Mouse (Mus musculus) thymus, adult 18-20 months (tissue): ENCODE results near the gene Olfr770.
"Not testable (repeated sequence)": the region's sequence is repeated elsewhere in the genome, so short reads cannot be mapped to it uniquely, and the experiment has no call there.

Source experiments
- DNase-seq, 2 experiments: peaks; one replicate each; pipeline ENCODE4 v3.0.0; 2022; ENCODE audit warnings: mixed read lengths in 2 of 2

The Olfr770 gene

DNA sequence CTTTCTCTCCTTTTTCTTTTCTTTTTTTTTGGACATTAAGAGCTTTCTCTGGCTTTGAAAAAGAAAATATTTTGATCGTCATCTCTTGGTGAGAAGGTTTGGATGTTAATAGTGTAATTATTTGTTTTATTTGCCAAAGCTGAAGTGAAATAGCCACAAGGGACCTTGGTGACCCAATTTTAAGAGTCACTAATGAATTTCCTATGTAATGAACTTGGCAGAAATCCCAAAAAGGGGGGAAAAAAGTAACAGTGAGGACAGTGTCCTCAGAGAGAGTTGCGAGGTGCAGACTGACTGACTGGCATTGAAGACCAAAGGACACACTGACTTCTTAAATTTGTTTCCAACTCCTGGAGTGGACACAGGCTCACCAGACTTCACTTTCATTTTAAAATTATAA lies at the start of gene Olfr770:
Gene Olfr770, minus strand, starts transcription at position 101 of the 400 bp plus-strand sequence.
- DNase-seq, result no peak

DNA sequence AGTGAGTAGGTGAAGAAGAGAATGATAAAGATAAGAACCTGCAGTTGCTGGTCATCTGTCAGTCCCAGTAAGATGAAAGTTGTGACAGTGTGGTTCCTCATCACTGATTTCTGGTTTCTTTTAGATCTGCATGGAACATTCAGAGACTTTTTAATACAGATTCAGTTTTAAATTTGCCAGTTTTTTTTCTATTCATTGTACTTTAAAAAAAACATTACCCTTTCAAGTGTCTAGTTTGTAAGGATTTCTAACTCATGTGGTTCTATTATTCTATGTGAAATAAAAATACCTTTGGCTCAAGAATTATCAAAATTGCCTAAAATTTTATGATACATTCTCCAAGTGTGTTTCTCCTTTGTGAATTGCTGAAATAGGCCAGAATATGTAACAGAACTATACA lies 48.5 kb upstream of the Olfr770 start, which contains the start of gene Olfr773:
Gene Olfr773, minus strand, starts transcription at position 101 of the 400 bp plus-strand sequence.
- not testable (repeated sequence) for DNase-seq

DNA sequence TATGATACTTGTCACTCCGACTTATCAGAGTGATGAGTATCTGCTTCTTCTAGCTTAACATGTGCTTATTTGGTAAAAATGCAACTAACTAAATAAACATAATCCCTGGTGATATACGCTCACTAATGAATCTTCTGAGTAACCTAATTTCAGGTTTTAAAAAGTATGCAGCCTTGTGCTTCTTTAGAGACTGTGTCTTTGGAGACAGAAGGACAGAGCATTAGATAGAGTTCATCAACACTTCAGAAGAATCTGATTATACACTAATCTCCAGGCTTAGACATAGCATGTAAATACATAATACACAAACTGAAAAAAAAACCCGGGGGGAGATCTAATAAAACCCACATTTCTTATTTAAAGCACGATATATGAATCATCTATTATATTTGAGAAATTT lies 39.0 kb upstream of the Olfr770 start, which contains the start of gene Olfr772:
Gene Olfr772, minus strand, starts transcription at position 101 of the 400 bp plus-strand sequence.
- DNase-seq, result not testable (repeated sequence)

DNA sequence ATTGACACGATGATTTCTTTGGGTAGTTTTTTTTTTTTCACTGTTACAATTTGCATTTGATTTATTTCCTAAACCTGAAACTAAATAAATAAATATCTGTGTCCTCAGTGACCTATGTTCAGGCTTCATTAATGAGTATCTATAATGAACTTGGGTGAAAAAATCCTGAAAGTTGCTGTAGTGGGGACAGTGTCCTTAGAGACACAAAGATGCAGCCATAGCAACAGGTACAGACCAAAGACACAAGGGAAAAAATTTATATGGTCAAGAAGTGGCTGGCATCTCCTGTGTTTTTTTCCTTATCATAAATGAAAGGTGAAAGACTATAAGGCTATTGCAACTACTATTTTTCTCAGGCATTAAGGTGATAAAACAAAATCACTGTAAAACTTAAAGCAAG lies 25.9 kb upstream of the Olfr770 start, which contains the start of gene Olfr771:
Gene Olfr771, minus strand, starts transcription at position 101 of the 400 bp plus-strand sequence.
- no peak for DNase-seq

DNA sequence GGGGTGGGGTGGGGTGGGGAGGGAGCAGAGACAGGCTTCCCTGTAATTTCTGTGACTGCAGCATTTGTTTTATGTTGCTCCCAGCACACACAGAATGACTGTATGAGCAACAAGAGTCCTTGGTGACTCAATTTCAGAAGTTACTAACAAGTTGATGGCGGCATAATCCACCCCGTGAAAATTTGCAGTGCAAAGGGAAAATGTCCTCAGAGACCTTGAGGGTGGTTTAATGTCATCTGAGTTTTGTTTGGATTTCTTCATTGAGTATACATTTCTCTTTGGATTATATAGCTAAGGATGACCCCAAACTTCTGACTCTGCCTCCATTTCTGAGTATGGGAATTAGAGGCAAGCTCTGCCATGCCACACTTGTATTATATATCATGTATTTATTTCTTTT lies 21.0 kb downstream of the Olfr770 start, which contains the start of gene Olfr769:
Gene Olfr769, minus strand, starts transcription at position 101 of the 400 bp plus-strand sequence.
- DNase-seq, result no peak

DNA sequence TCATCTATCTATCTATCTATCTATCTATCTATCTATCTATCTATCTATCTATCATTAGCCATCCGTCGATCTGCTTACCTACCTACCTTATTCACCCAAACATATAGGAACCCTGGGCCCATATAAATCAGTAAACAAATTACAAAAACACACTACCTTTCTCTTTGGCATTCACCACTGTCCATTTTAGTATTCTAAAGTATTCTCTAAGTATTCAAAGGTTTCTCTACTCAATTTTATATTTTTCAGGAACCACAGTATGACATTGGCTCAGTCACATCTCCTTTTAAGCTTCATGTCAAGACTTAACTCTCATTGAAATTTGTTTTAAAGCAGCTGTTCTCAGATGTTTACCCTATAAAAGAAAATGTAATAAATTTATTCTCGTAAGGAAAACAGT lies 23.7 kb downstream of the Olfr770 start:
- no peak for DNase-seq

DNA sequence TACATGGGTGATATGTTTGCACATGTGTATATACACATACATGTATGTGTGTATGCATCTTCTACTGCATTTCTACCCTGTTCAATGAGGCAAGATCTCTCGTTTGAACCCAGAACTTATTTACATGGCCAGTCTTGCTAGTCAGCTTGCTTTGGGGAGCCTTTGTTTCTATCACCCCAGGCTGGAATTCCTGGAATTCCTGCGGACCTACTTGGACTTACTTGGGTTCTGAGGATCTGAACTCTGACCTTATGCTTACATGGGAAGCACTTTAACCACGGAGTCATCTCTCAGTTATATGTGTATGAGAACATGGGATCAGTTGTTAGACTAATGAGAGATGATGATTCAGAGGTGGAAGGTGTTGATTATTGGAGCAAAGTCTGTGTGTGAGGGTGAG lies 37.6 kb downstream of the Olfr770 start:
- DNase-seq, result no peak

DNA sequence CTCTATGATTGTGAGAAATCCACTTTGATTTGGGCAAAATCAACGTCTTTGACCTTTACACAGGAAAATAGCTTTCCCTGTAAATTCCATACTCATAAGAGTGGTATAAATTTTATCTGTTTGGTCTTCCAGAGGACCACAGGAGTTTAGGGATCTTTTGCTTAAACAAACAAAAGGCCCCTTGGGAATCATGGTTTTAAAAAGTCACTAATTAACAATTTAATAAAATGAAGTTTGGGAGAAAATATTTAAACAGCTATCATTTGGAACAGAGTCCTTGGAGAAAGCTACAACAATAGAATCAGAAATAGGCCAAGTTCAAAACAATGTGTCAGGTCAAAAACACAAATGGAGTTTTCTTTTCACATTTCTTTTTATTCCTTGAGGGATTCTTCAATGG lies 39.5 kb downstream of the Olfr770 start, which contains the start of gene Olfr768:
Gene Olfr768, minus strand, starts transcription at position 101 of the 400 bp plus-strand sequence.
- DNase-seq, result no peak

DNA sequence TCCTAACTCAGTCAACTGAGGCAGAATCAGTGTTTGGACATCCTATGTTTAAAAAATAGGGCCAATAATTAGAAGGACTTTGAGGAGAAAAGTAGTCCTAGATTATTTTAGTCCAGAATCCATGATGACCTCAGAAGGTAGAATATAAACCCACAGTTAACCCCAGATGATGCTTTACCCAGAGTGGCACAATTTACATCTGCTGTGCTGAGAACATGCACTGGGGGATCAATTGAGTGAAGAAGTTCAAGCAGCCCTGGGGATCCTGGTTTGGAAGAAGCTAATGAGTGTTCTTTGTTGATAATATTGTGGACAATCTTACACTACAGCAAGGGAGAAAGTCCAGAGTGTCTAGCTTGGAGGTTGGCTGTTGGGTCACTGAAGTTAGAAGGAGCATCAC lies 56.0 kb downstream of the Olfr770 start, which contains the start of gene Olfr767:
Gene Olfr767, minus strand, starts transcription at position 101 of the 400 bp plus-strand sequence.
- not testable (repeated sequence) for DNase-seq
